Mouse (Mus musculus): ENCODE measurements around the gene Ciart. TPM values are rescaled to one million over a fixed set of nuclear protein-coding genes. Genes with fewer than 3 reads are reported as not detected.

Gene Ciart
- polyA plus RNA-seq, 1 experiment, result 1.0 TPM

Other genes with a start within 250 kb of the Ciart start
- gene Mcl1, start 223.5 kb downstream of the Ciart start, polyA plus RNA-seq (2012; rRNA removed), result 30.9 and 77.4 TPM in 2 replicates
- gene Adamtsl4, start 194.3 kb downstream of the Ciart start, polyA plus RNA-seq (2012; rRNA removed), result 5.7 and 8.4 TPM in 2 replicates
- gene Ecm1, start 142.7 kb downstream of the Ciart start, polyA plus RNA-seq (2012; rRNA removed), result 132 and 195 TPM in 2 replicates
- 30.3 and 36.2 TPM in 2 replicates for gene Tars2, start 122.0 kb downstream of the Ciart start, polyA plus RNA-seq (2012; rRNA removed)
- 8.4 and 13.5 TPM in 2 replicates for gene Rprd2, start 63.4 kb downstream of the Ciart start, polyA plus RNA-seq (2012; rRNA removed)
- gene Prpf3, start 26.4 kb downstream of the Ciart start, polyA plus RNA-seq (2012; rRNA removed), result 16.3 and 22.9 TPM in 2 replicates
- gene Mrps21, start 10.7 kb downstream of the Ciart start, polyA plus RNA-seq (2012; rRNA removed), result 98.0 and 112 TPM in 2 replicates
- 5.6 and 6.5 TPM in 2 replicates for gene BC028528, start 9.8 kb upstream of the Ciart start, polyA plus RNA-seq (2012; rRNA removed)
- gene Aph1a, start 11.7 kb upstream of the Ciart start, polyA plus RNA-seq (2012; rRNA removed), result 172 and 175 TPM in 2 replicates
- gene Car14, start 22.4 kb upstream of the Ciart start, polyA plus RNA-seq (2012; rRNA removed), result 2.5 and 3.0 TPM in 2 replicates
- gene Anp32e, start 47.0 kb upstream of the Ciart start, polyA plus RNA-seq (2012; rRNA removed), result 13.8 and 18.8 TPM in 2 replicates
- 49.7 and 54.9 TPM in 2 replicates for gene Plekho1, start 113.8 kb upstream of the Ciart start, polyA plus RNA-seq (2012; rRNA removed)
- gene Vps45, start 176.2 kb upstream of the Ciart start, polyA plus RNA-seq (2012; rRNA removed), result 6.1 TPM in 2 replicates
- 5.7 and 8.9 TPM in 2 replicates for gene Otud7b, start 222.3 kb upstream of the Ciart start, polyA plus RNA-seq (2012; rRNA removed)

All from large intestine, adult 2 months (tissue).